27 mouse cellular contexts compared by ENCODE assay signal in genomic region chr10:82800094-82800493, GRCm38 (mm10).
"Had no signal": no experiment of that assay in that cellular context is flagged by ENCODE, and none has a peak within 500 bp of the region (broad histone marks: within the 10 kb centered on the region; RNA-seq: fewer than 3 reads in every experiment).

No protein-coding gene starts in this region.

- H3K9me3 ChIP-seq: heart, embryonic 10.5 days; heart, embryonic 12.5 days; hindbrain, embryonic 10.5 days; hindbrain, embryonic 12.5 days; limb, embryonic 15.5 days; liver, embryonic 12.5 days had no signal

- H3K36me3 ChIP-seq: heart, embryonic 10.5 days; heart, embryonic 12.5 days; hindbrain, embryonic 10.5 days; hindbrain, embryonic 12.5 days; limb, embryonic 13.5 days; limb, embryonic 15.5 days; liver, embryonic 12.5 days had no signal

- H3K27me3 ChIP-seq: heart, embryonic 12.5 days; hindbrain, embryonic 12.5 days; limb, embryonic 13.5 days; limb, embryonic 15.5 days had no signal

- ATAC-seq: hindbrain, embryonic 16.5 days; inflammation-experienced regulatory T-cells, adult 6 months; intestine, embryonic 16.5 days; liver, embryonic 12.5 days had no signal

- H3K4me2 ChIP-seq: heart, embryonic 12.5 days; hindbrain, embryonic 12.5 days; hindbrain, embryonic 14.5 days; limb, embryonic 13.5 days; limb, embryonic 15.5 days; liver, embryonic 12.5 days had no signal

- H3K4me3 ChIP-seq: gastrocnemius, adult 2 months; heart, adult 2 months; heart, embryonic 10.5 days; heart, embryonic 12.5 days; hindbrain, embryonic 10.5 days; hindbrain, embryonic 12.5 days; layer of hippocampus, adult 2 months; left cerebral cortex, adult 2 months; limb, embryonic 13.5 days; limb, embryonic 15.5 days; liver, embryonic 12.5 days had no signal

- H3K27ac ChIP-seq: gastrocnemius, adult 2 months; heart, adult 2 months; heart, embryonic 10.5 days; hindbrain, embryonic 10.5 days; hindbrain, embryonic 12.5 days; hindbrain, embryonic 14.5 days; layer of hippocampus, adult 2 months; left cerebral cortex, adult 2 months; limb, embryonic 13.5 days; limb, embryonic 15.5 days; liver, embryonic 12.5 days; liver, embryonic 14.5 days had no signal

- H3K9ac ChIP-seq: heart, embryonic 12.5 days; hindbrain, embryonic 12.5 days; hindbrain, embryonic 14.5 days; limb, embryonic 13.5 days; limb, embryonic 15.5 days; liver, embryonic 12.5 days; liver, embryonic 14.5 days had no signal

- DNase-seq: gastrocnemius, adult 2 months; gastrocnemius, postnatal 10 days; gastrocnemius, postnatal 25 days; heart, adult 11 months; heart, adult 2 months; heart, postnatal 10 days; heart, postnatal 4 days; kidney, adult 18-20 months; kidney, adult 8-10 months; kidney, postnatal 10 days; kidney, postnatal 25 days; kidney, postnatal 4 days; left cerebral cortex, postnatal 4 days had no signal
